Mouse (Mus musculus): ENCODE measurements around the gene Gm9964. TPM values are rescaled to one million over a fixed set of nuclear protein-coding genes. Genes with fewer than 3 reads are reported as not detected.

Gene Gm9964
- total RNA-seq, 2 experiments from 2014 or later: 1.6 TPM; not detected in 1

DNA sequence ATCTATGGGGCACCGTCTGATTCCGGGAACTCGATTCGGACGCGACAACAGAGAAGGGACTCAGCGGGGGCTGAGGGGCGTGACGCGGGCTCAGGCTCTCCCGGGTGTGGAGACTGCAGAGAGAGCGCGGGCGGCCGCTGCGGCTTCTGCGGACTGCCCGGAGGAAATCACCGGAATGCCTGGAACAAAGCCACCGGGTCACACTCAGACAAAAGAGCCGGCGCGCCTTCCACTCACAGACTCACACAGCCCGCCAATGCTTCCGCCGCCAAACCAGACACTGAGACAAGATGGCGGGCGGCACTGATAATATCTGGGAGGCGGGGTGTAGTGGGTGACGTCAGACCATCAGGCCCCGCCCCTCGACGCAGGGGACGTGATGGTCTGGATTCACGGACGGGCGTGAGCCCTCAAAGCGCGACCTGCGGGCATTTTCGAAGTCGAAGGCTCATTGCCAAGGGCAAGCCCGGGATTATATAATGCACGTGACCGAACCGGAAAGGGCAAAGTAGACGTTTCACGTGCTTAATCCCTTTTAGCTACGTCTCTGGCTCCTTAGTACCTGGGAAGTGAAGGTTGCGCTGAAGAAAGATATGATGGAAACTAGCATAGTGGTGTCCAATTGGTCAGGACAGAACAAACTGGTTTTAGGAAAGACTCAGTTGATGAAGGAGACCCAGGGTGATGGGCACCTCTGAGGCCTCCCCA, 42.2 kb downstream of the Gm9964 start, which contains the start of gene Wsb1:
Wsb1 (minus strand) TSS at position 281 of the 708 bp plus-strand sequence.
- peak; percentile 95 to 97 for DNase-seq (ENCODE audit: low spot score in 2 of 2)

DNA sequence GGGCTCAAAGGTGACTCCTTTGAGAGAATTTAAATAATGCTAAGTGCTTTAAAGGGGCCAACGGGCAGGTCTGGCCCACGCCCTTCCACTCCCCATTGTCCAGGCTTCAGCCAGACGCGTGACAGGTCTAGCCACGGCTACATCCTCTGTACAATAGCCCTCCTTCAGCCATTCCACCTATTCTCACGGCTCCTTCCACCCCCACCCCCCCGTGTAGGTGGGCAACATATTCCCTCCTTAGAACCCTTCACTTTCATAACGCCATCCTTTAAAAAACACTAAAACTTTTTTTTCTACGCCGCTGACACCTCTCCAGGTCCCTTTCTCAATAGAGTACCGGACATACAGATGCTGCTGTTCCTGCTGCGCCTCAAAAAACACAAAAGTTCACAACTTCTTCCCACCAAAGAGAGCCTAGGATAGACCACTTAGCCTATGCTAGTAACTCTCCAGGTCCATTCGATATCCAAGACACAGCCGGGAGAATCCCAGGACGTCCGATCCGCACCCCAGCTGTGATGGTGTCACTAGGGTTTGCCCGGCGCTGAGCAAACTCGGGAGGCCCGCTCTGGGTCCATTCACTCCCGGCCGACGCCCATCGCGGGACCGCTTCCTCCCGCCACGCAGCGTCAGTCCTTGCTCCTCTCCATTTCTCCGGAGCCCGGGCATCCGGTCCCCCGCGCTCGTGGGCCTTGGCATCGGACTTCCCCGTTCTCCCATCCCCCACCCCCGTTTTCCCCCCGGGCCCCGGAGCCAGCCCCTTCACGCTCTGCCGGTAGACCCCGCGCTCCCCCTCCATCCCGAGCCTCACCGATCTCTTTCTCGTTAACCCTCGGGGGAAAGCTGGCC, 42.9 kb downstream of the Gm9964 start:
- no peak for DNase-seq (ENCODE audit: low spot score in 2 of 2)

DNA sequence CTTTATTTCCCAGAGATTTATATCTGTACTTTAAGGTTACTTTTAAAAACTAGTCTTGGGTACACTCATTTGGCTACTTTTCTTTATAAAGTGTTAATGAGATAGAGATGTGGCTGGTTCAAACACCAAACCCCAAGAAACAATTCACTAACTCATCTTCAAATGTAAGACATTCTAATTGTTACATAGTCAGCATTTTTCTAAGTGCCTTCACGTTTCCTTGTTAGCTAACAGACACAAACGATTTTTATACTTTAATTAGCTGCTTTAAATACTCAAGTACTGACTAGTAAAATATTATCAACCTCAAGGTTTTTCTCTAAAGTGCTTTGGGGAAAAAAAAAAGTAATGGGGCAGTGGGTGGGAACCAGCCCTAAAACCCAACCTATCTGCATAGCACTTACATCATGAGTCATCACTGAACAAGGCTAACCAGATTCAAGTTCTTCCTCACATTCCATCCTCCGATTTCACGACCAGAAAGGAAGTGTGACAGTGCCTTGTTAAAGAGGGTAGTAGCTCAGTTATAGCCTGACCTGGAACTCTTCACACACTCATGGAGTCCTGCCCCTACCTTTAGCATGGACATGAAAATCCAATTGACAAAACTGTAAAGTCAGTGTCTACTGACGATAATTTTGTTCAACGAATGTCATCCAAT, 43.7 kb downstream of the Gm9964 start:
- DNase-seq (ENCODE audit: low spot score in 2 of 2): no peak

Other genes starting within 250 kb of the Gm9964 start
- gene Ksr1, start 150.5 kb downstream of the Gm9964 start, total RNA-seq (2021): 100 to 1,000 TPM in 1 of 2 experiments, 10 to 100 TPM in 1; 94.1 to 106 TPM
- gene Wsb1, start 42.2 kb downstream of the Gm9964 start, total RNA-seq (2021): 100 to 1,000 TPM in 1 of 2 experiments, 10 to 100 TPM in 1; 93.4 to 122 TPM
- gene Nf1, start 42.8 kb upstream of the Gm9964 start, total RNA-seq (2021): 100 to 1,000 TPM; 118 to 122 TPM
- 10 to 100 TPM; 54.2 to 60.6 TPM for gene Omg, start 207.2 kb upstream of the Gm9964 start, total RNA-seq (2021)
- 1 to 10 TPM in 1 of 2 experiments, under 1 TPM in 1; 0.80 to 1.0 TPM for gene Evi2b, start 226.9 kb upstream of the Gm9964 start, total RNA-seq (2021)
- under 1 TPM in 1 of 2 experiments, not detected in 1; 0.13 TPM for gene Evi2, start 233.7 kb upstream of the Gm9964 start, total RNA-seq (2021)
- gene Evi2a, start 233.7 kb upstream of the Gm9964 start, total RNA-seq (2021): 1 to 10 TPM; 3.7 to 4.0 TPM

Measured in layer of hippocampus, postnatal 10 days (tissue).